Mouse (Mus musculus): ENCODE results near the gene Baiap2l2.

- no peak for TF ChIP-seq CTCF (IDR thresholded peaks at IDR 0.05; ENCODE audit: insufficient read depth, low read length)
- TF ChIP-seq POLR2A (IDR thresholded peaks at IDR 0.05; ENCODE audit: borderline replicate concordance, extremely low read depth, low read depth, low read length) = no peak
These were observed 44.6 kb upstream of the Baiap2l2 start for GRCm38 (mm10) chr15:79329979-79330363.
